Mouse (Mus musculus): ENCODE measurements around the gene Tex14. TPM values are rescaled to one million over a fixed set of nuclear protein-coding genes. Genes with fewer than 3 reads are reported as not detected.
A peak's percentile ranks its signal among the peaks of the same experiment; 100 is the strongest.

Gene Tex14
- total RNA-seq, 2 experiments from 2014 or later, result 0.36 to 0.56 TPM

DNA sequence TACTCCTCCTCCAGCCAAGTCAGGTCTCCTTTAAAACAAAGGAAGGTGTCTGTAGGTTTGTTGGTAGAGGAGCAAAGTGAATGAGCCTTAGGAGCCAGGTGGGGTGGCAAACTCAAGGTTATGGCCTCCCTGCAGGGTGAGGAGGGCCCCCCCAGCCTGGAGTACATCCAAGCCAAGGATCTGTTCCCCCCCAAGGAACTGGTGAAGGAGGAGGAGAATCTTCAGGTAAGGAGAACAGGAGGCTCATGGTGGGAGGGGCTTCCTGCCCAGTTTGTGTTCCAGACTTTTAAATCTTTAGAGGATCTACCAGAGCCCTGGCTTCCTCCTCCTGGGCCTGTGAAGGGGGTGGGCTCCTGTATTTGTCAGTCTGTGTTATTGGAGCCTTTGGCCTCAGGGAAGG, 192.2 kb downstream of the Tex14 start:
- intact Hi-C loops (cut with DNase I), result no loop called here
- DNase-seq (ENCODE audit: extremely low spot score in 1 of 2, low spot score in 2 of 2), result no peak

DNA sequence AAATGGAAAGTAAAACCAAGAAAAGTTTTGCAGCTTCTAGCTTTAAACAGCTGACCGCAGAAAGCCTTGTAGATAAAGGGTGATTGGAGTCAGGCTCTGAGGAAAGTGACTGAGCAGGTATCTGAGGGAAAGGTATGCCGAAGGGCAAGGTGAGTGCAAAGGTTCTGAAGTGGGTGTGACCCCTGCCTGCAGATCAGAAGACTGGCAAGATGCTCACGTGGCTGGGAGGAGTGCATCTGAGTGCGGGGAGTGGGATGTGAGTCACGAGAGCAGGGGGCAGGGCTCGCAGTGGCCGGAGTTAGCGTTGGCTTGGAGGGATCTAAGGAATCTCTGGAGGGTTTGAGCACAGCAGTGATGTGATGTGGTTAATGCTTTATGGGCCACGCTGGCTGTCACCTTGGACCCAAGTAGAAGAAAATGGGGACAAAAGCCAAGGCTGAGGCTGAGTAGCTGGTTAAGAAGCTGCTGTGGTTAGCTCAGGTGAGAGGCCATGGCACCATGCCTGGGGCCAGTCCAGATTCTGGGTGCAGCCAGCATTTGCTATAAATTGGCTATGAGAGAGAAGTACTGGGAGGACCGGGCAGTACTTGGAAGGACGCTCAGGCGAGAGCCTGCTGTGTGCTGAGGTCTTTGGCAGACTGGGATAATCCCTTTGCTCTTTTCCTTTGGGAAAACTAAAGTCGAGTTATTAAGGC, 194.7 kb downstream of the Tex14 start:
- intact Hi-C loops (cut with DNase I), result no loop called here
- no peak for DNase-seq (ENCODE audit: extremely low spot score in 1 of 2, low spot score in 2 of 2)

DNA sequence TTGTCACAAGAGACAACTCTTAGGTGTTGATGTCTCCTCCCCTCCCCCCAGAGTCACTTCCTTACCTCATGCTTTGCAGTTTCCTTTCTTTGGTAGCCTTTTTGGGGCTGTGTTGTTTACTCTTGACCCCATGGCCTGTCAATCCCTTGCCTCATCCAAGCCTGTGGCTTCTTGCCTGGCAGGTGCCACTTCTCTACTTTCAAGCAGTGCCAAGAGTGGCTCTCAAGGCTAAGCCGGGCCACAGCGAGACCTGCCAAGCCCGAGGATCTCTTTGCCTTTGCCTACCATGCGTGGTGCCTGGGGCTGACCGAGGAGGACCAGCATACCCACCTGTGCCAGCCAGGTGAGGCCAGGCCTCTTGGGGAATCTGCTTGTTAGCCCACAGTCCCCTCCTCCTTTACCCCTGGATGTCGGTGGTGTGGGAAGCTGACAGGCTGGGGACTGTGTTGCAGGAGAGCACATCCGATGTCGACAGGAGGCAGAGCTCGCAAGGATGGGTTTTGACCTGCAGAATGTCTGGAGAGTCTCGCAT, 195.5 kb downstream of the Tex14 start:
- DNase-seq (ENCODE audit: extremely low spot score in 1 of 2, low spot score in 2 of 2), result peak in 1 of 2 experiments; percentile 27
- intact Hi-C loops (cut with DNase I), result no loop called here

DNA sequence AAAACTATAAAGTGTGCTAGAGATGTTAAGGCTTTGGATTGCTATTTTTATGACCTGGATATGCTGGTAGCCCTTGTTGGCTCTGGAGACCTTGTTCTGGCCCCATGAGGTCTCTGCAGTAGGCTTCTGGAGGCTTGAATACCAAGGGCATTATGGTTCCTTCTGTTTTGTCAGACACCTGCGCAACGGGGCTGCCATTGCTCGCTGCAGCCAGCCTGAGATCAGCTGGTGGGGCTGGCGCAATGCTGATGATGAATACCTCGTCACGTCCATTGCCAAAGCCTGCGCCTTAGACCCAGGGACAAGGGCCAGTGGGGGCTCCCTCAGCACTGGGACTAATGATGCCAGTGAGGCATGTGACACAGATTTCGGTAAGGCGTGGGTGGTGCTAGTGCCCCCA, 197.4 kb downstream of the Tex14 start:
- intact Hi-C loops (cut with DNase I), result no loop called here
- DNase-seq (ENCODE audit: extremely low spot score in 1 of 2, low spot score in 2 of 2), result no peak

DNA sequence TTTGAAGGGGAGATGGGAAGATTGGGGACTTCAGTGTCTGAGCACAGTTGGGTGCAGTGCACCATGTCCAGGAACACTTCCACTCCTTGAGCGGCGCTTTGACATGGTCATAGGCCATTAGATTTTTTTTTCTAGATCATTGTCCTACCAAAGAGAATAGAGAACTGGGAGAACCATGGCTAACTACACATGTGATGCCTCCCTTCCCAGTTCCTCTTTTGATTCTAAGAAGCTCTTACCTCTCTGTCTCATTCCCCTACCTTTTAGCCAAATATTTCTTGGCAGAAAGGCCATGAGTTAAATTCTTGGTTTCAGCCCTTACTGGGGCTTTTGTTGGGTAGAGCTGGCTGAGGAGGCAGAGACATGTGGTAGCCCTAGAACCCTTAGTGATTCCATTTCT, 198.7 kb downstream of the Tex14 start:
- intact Hi-C loops (cut with DNase I), result no loop called here
- DNase-seq (ENCODE audit: extremely low spot score in 1 of 2, low spot score in 2 of 2), result no peak

Other genes starting within 250 kb of the Tex14 start
- 100 to 1,000 TPM; 173 to 181 TPM for gene Ppm1e, start 46.0 kb upstream of the Tex14 start, total RNA-seq (2021)
- gene Rad51c, start 111 bp upstream of the Tex14 start, total RNA-seq (2021), result 1 to 10 TPM; 3.4 to 4.8 TPM
- gene Gm11492, start 161.6 kb downstream of the Tex14 start, total RNA-seq (2021), result not detected
- 10 to 100 TPM; 55.2 to 58.6 TPM for gene Sept4, start 163.8 kb downstream of the Tex14 start, total RNA-seq (2021)
- 10 to 100 TPM; 82.6 to 90.3 TPM for gene Mtmr4, start 187.1 kb downstream of the Tex14 start, total RNA-seq (2021)
- gene Hsf5, start 212.1 kb downstream of the Tex14 start, total RNA-seq (2021), result under 1 TPM; 0.24 to 0.56 TPM